Mouse (Mus musculus) MEL (cell line): ENCODE results near the gene Ncoa6. TPM values are rescaled to one million over a fixed set of nuclear protein-coding genes. Genes with fewer than 3 reads are reported as not detected.

Source experiments
- DNase-seq: peaks from one replicate; pipeline ENCODE4 v3.0.0; 2011; ENCODE audit warnings: low read depth, low spot score
- H3K27ac ChIP-seq: 2 replicates; pipeline ENCODE4 v1.5.1; 2012; ENCODE audit warnings: low read depth, mild to moderate bottlenecking, control low read depth, low read length, moderate library complexity; ENCODE audit not compliant: control insufficient read depth
- H3K27me3 ChIP-seq, 2 experiments: fragments of 150-350 bp in 1 of 2; sonication (generic) in 1 of 2; 2 replicates each; pipeline ENCODE4 v1.6.1; 2012; ENCODE audit warnings: low read length in 2 of 2, mild to moderate bottlenecking in 2 of 2, improper control_type of control experiment in 1 of 2, moderate library complexity in 1 of 2; ENCODE audit not compliant: insufficient read depth in 2 of 2, control insufficient read depth in 1 of 2
- H3K36me3 ChIP-seq, 2 experiments: 2 replicates each; pipeline ENCODE4 v1.6.1; 2012 to 2014; ENCODE audit warnings: low read length in 2 of 2, improper control_type of control experiment in 1 of 2, inconsistent platforms in 1 of 2, mild to moderate bottlenecking in 1 of 2; ENCODE audit not compliant: insufficient read depth in 2 of 2, control insufficient read depth in 1 of 2
- H3K4me1 ChIP-seq, 2 experiments: fragments of 150-350 bp in 1 of 2; sonication (generic) in 1 of 2; 2 replicates each; pipeline ENCODE4 v1.6.1; 2012; ENCODE audit warnings: low read length in 2 of 2, improper control_type of control experiment in 1 of 2, mild to moderate bottlenecking in 1 of 2; ENCODE audit not compliant: insufficient read depth in 2 of 2, control insufficient read depth in 1 of 2
- H3K4me3 ChIP-seq, 2 experiments: fragments of 150-350 bp in 1 of 2; sonication (generic) in 1 of 2; 2 replicates each; pipeline ENCODE4 v1.5.1; 2012; ENCODE audit warnings: low read depth in 2 of 2, low read length in 2 of 2, mild to moderate bottlenecking in 2 of 2, moderate library complexity in 2 of 2, control low read depth in 1 of 2, improper control_type of control experiment in 1 of 2; ENCODE audit not compliant: control insufficient read depth in 1 of 2, insufficient read depth in 1 of 2
- H3K79me2 ChIP-seq: 2 replicates; pipeline ENCODE4 v1.6.1; 2012; ENCODE audit warnings: mild to moderate bottlenecking, low read length, moderate library complexity; ENCODE audit not compliant: control insufficient read depth, poor library complexity, insufficient read depth
- H3K9ac ChIP-seq: 2 replicates; pipeline ENCODE4 v1.6.1; 2012; ENCODE audit warnings: low read depth, mild to moderate bottlenecking, control low read depth, low read length, moderate library complexity; ENCODE audit not compliant: control insufficient read depth, poor library complexity, severe bottlenecking
- H3K9me3 ChIP-seq: fragments of 150-350 bp; sonication (generic); replicated peaks from 2 replicates; pipeline ENCODE4 v1.6.1; 2012; ENCODE audit warnings: mild to moderate bottlenecking, low read length, improper control_type of control experiment, moderate library complexity; ENCODE audit not compliant: insufficient read depth
- BHLHE40 ChIP-seq: IDR thresholded peaks from 2 replicates; pipeline ENCODE4 v1.6.1; 2012; ENCODE audit warnings: low read depth, mild to moderate bottlenecking, inconsistent platforms, low read length, improper control_type of control experiment, borderline replicate concordance
- CTCF ChIP-seq, 3 experiments: IDR thresholded peaks in 2 of 3; conservative IDR thresholded peaks in 1 of 3; 2 replicates each; pipeline ENCODE4 v1.5.1; 2011 to 2012; ENCODE audit warnings: low read length in 3 of 3, low read depth in 2 of 3, mild to moderate bottlenecking in 2 of 3, improper control_type of control experiment in 1 of 3, inconsistent platforms in 1 of 3, mixed read lengths in 1 of 3, moderate library complexity in 1 of 3; ENCODE audit not compliant: control insufficient read depth in 1 of 3, insufficient read depth in 1 of 3, poor library complexity in 1 of 3, severe bottlenecking in 1 of 3
- ELF1 ChIP-seq: IDR thresholded peaks from 2 replicates; pipeline ENCODE4 v1.6.1; 2014; ENCODE audit warnings: low read depth, mild to moderate bottlenecking, inconsistent platforms, low read length, improper control_type of control experiment, moderate library complexity
- EP300 ChIP-seq, 2 experiments: IDR thresholded peaks; 2 replicates each; pipeline ENCODE4 v1.6.1; 2011; ENCODE audit warnings: improper control_type of control experiment in 2 of 2, low read length in 2 of 2, low read depth in 1 of 2, mild to moderate bottlenecking in 1 of 2
- GABPA ChIP-seq: IDR thresholded peaks from 2 replicates; pipeline ENCODE4 v1.6.1; 2012; ENCODE audit warnings: low read depth, mild to moderate bottlenecking, inconsistent platforms, low read length, improper control_type of control experiment, moderate library complexity
- HCFC1 ChIP-seq: IDR thresholded peaks from 2 replicates; pipeline ENCODE4 v1.6.1; 2012; ENCODE audit warnings: low read depth, mild to moderate bottlenecking, inconsistent platforms, low read length, improper control_type of control experiment, moderate library complexity
- JUND ChIP-seq: IDR thresholded peaks from 2 replicates; pipeline ENCODE4 v1.6.1; 2011; ENCODE audit warnings: low read depth, mild to moderate bottlenecking, improper control_type of control experiment, low read length
- MAFK ChIP-seq: IDR thresholded peaks from 2 replicates; pipeline ENCODE4 v1.6.1; 2011; ENCODE audit warnings: low read depth, mild to moderate bottlenecking, low read length, improper control_type of control experiment, borderline replicate concordance
- MAX ChIP-seq: IDR thresholded peaks from 2 replicates; pipeline ENCODE4 v1.6.1; 2011; ENCODE audit warnings: low read length, improper control_type of control experiment
- MXI1 ChIP-seq: IDR thresholded peaks from 2 replicates; pipeline ENCODE4 v1.6.1; 2011; ENCODE audit warnings: mild to moderate bottlenecking, low read depth, low read length, improper control_type of control experiment
- MYC ChIP-seq: IDR thresholded peaks from 2 replicates; pipeline ENCODE4 v1.6.1; 2011; ENCODE audit warnings: low read depth, mild to moderate bottlenecking, low read length, improper control_type of control experiment, moderate library complexity
- POLR2AphosphoS5 ChIP-seq: IDR thresholded peaks from 2 replicates; pipeline ENCODE4 v1.6.1; 2012; ENCODE audit warnings: low read depth, borderline replicate concordance, mild to moderate bottlenecking, inconsistent platforms, low read length, moderate library complexity, mixed read lengths
- RCOR1 ChIP-seq: IDR thresholded peaks from 2 replicates; pipeline ENCODE4 v1.6.1; 2012; ENCODE audit warnings: low read depth, mild to moderate bottlenecking, inconsistent platforms, low read length, improper control_type of control experiment
- SIN3A ChIP-seq: IDR thresholded peaks from 2 replicates; pipeline ENCODE4 v1.6.1; 2012; ENCODE audit warnings: low read length, improper control_type of control experiment, inconsistent platforms
- USF2 ChIP-seq, 2 experiments: IDR thresholded peaks; 2 replicates each; pipeline ENCODE4 v1.6.1; 2011 to 2012; ENCODE audit warnings: improper control_type of control experiment in 2 of 2, low read length in 2 of 2, borderline replicate concordance in 1 of 2, inconsistent platforms in 1 of 2, low read depth in 1 of 2, mild to moderate bottlenecking in 1 of 2; ENCODE audit not compliant: insufficient read depth in 1 of 2
- ZKSCAN1 ChIP-seq: IDR thresholded peaks from 2 replicates; pipeline ENCODE4 v1.6.1; 2012; ENCODE audit warnings: low read depth, mild to moderate bottlenecking, inconsistent platforms, low read length, improper control_type of control experiment, moderate library complexity
- ZMIZ1 ChIP-seq: IDR thresholded peaks from 2 replicates; pipeline ENCODE4 v1.6.1; 2012; ENCODE audit warnings: low read depth, mild to moderate bottlenecking, inconsistent platforms, low read length, improper control_type of control experiment, moderate library complexity
- polyA plus RNA-seq, 2 experiments: library from polyadenylated mRNA; stranded (reverse) in 1 of 2; unstranded in 1 of 2; fragments of >175 nt in 1 of 2; fragments of >200 nt in 1 of 2; gene quantifications; 2 replicates each; pipeline versions ENCODE4 v1.2.1 to v1.2.4; 2012; ENCODE audit warnings: low replicate concordance in 2 of 2, low read depth in 1 of 2; ENCODE audit not compliant: insufficient read length in 2 of 2, insufficient read depth in 1 of 2, missing spikeins in 1 of 2
- total RNA-seq: library from RNA; depleted of rRNA; stranded (reverse); fragments of 300-350 nt; gene quantifications from 2 replicates; pipeline ENCODE4 v1.2.3, GENCODE M21; 2012

Ncoa6 gene
- total and polyA plus RNA-seq, 3 experiments: 4.0 to 29.7 TPM; not detected in 1

GRCm38 (mm10) chr2:155404635-155405034 is 69.1 kb downstream of the Ncoa6 start:
- Histone ChIP-seq H3K27me3 (no peaks in the 10 kb centered on the region), H3K9ac (no peak overlapping the region), H3K79me2 (no peaks in the 10 kb centered on the region)
- TF ChIP-seq HCFC1 (no peak), ZKSCAN1 (no peak), SIN3A (no peak), GABPA (no peak), EP300 (IDR thresholded peaks at IDR 0.05; ENCODE audit: low read depth in 1 of 2, low read length in 2 of 2) (0 out of 4 replicates have a peak, but pooled peaks of 1 of the 2 experiments have one; percentile 32), MAX (0 out of 2 replicates have a peak, but pooled peaks have one; percentile 51), MYC (0 out of 2 replicates have a peak, but pooled peaks have one; percentile 45), JUND (no peak), RCOR1 (no peak), CTCF (IDR thresholded peaks at IDR 0.05 in 2 of 3, conservative IDR thresholded peaks at IDR 0.05 in 1 of 3; ENCODE audit: control insufficient read depth in 1 of 3, insufficient read depth in 1 of 3, low read depth in 2 of 3, low read length in 3 of 3, poor library complexity in 1 of 3, severe bottlenecking in 1 of 3) (no peak)
- TF ChIP-seq, all 39 proteins: peak for 3
- Histone ChIP-seq H3K9me3 (no peaks in the 10 kb centered on the region), H3K27ac (no peak overlapping the region; the same call in 1 of the 2 replicates), H3K4me3 (no peak overlapping the region), H3K36me3 (peaks cover 2 to 8% of the 10 kb centered on the region in 2 experiments), H3K4me1 (peaks cover 0 to 15% of the 10 kb centered on the region in 2 experiments; a peak in 3 of 4 replicates)
- DNase-seq: peak; percentile 56

- Histone ChIP-seq H3K27me3 (no peaks in the 10 kb centered on the region), H3K4me1 (peaks cover 2 to 15% of the 10 kb centered on the region in 2 experiments), H3K9me3 (no peaks in the 10 kb centered on the region), H3K4me3 (no peak overlapping the region), H3K9ac (no peak overlapping the region), H3K36me3 (peaks cover 4 to 20% of the 10 kb centered on the region in 2 experiments), H3K27ac (no peak overlapping the region), H3K79me2 (no peaks in the 10 kb centered on the region)
- TF ChIP-seq MAFK (peak; percentile 89), USF2 (IDR thresholded peaks at IDR 0.05; ENCODE audit: borderline replicate concordance in 1 of 2, insufficient read depth in 1 of 2, low read depth in 1 of 2, low read length in 2 of 2) (no peak)
- DNase-seq: no peak
Observed at GRCm38 (mm10) chr2:155401926-155402325, 71.8 kb downstream of the Ncoa6 start.

DNA sequence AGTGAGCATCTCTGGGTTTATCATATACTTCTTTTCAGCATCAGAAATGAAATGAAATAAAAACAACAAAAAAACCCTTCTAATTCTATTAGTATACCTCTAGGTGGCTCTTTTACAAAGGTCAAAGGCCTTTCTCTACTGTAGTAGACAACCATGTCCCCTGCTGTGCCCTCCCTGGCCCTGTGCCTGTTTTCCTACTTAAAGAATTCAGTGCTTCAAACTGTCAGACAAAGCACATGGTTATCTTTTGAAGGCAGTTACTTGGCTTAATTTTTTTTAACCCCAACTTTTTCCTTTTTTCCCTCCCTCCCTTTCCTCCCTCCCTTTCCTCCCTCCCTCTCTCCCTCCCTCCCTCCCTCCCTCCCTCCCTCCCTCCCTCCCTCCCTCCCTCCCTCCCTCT is 73.4 kb downstream of the Ncoa6 start:
- no peak overlapping the region for H3K27ac ChIP-seq
- peaks cover 2 to 15% of the 10 kb centered on the region in 2 experiments for H3K4me1 ChIP-seq
- no peak overlapping the region for H3K4me3 ChIP-seq
- no peak overlapping the region for H3K9ac ChIP-seq
- TF ChIP-seq POLR2AphosphoS5: no peak
- peak; percentile 68; the same call in 1 of the 2 replicates for TF ChIP-seq MXI1
- no peak for TF ChIP-seq ZKSCAN1
- peak; percentile 79; the same call in 1 of the 2 replicates for TF ChIP-seq MAX
- no peak for TF ChIP-seq ZMIZ1
- TF ChIP-seq EP300 (IDR thresholded peaks at IDR 0.05; ENCODE audit: low read depth in 1 of 2, low read length in 2 of 2): peak in 1 of 2 experiments; percentile 54; a peak in 1 of 4 replicates
- no peak for TF ChIP-seq ELF1
- no peak for TF ChIP-seq BHLHE40
- no peaks in the 10 kb centered on the region for H3K79me2 ChIP-seq
- H3K9me3 ChIP-seq: no peaks in the 10 kb centered on the region
- no peaks in the 10 kb centered on the region for H3K27me3 ChIP-seq
- peaks cover 4 to 20% of the 10 kb centered on the region in 2 experiments for H3K36me3 ChIP-seq
- DNase-seq: peak; percentile 46
